ENCODE assay signal across 34 mouse cellular contexts in the genomic region with DNA sequence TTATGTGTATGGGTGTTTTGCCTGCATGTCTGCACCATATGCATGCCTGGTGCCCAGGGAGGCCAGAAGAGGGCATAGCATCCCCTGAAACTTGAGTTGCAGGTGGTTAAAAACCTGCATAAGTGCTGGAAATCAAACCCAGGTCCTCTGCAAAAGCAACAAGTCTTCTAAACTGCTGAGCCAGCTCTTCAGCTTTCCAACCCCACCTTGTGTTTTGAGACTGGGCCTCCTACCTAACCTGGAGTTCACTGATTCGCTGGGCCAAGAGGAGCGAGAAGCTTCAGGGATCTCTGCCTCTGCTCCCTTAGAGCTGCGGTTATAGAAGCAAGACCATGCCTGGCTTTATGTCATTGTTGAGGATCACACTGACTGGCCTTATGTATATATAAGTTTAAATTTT. TPM values are rescaled to one million over a fixed set of nuclear protein-coding genes. Genes with fewer than 3 reads are reported as not detected.
"Had no signal": no experiment of that assay in that cellular context is flagged by ENCODE, and none has a peak within 500 bp of the region (broad histone marks: within the 10 kb centered on the region; RNA-seq: fewer than 3 reads in every experiment).

No protein-coding gene starts in this region.

- H3K36me3 ChIP-seq: heart, embryonic 10.5 days; heart, embryonic 12.5 days; hindbrain, embryonic 13.5 days; hindbrain, embryonic 15.5 days; kidney, embryonic 15.5 days; limb, embryonic 13.5 days; limb, embryonic 15.5 days; liver, embryonic 13.5 days had no signal

- DNase-seq: gastrocnemius, postnatal 14 days; gastrocnemius, postnatal 36 days; heart, adult 18-20 months; heart, postnatal 10 days; kidney, adult 11 months; kidney, adult 2 months; kidney, adult 9 months; kidney, postnatal 14 days; kidney, postnatal 36 days; layer of hippocampus, adult 9-11 months; layer of hippocampus, postnatal 36 days; left cerebral cortex, postnatal 4 days; liver, embryonic 13.5 days had no signal

- H3K9ac ChIP-seq: heart, embryonic 12.5 days; hindbrain, embryonic 13.5 days; hindbrain, embryonic 15.5 days; kidney, embryonic 15.5 days; limb, embryonic 13.5 days; limb, embryonic 15.5 days; liver, embryonic 13.5 days had no signal

- H3K27ac ChIP-seq: heart, embryonic 10.5 days; hindbrain, embryonic 13.5 days; hindbrain, embryonic 15.5 days; hindbrain, postnatal 0 days; kidney, embryonic 15.5 days; kidney, postnatal 0 days; limb, embryonic 13.5 days; limb, embryonic 15.5 days; liver, embryonic 13.5 days had no signal

- H3K9me3 ChIP-seq: heart, embryonic 10.5 days; heart, embryonic 12.5 days; hindbrain, embryonic 13.5 days; hindbrain, embryonic 15.5 days; kidney, embryonic 15.5 days; limb, embryonic 13.5 days; limb, embryonic 15.5 days; liver, embryonic 13.5 days had no signal

- H3K4me3 ChIP-seq: heart, embryonic 10.5 days; heart, embryonic 12.5 days; hindbrain, embryonic 13.5 days; hindbrain, embryonic 15.5 days; kidney, embryonic 15.5 days; limb, embryonic 13.5 days; limb, embryonic 15.5 days; liver, embryonic 13.5 days had no signal

RNA-seq across cellular contexts. Expression of gene Tdgf1, which starts 4.2 kb away (rescaled TPM):
- total RNA-seq: gastrocnemius, adult 18-20 months; gastrocnemius, adult 8-10 months; gastrocnemius, postnatal 14 days; gastrocnemius, postnatal 36 days; heart, adult 18-20 months; heart, adult 8-10 months; heart, postnatal 10 days; heart, postnatal 25 days; hematopoietic stem cell, adult 5-6 weeks; hindbrain, postnatal 0 days had no signal

RNA-seq across cellular contexts. Expression of gene Fam240a, which starts 33.4 kb away (rescaled TPM):
- total RNA-seq: heart, adult 18-20 months; heart, adult 8-10 months; heart, postnatal 10 days; heart, postnatal 25 days; hematopoietic stem cell, adult 5-6 weeks; hindbrain, postnatal 0 days; layer of hippocampus, adult 18-20 months; layer of hippocampus, adult 8-10 months; layer of hippocampus, postnatal 14 days; layer of hippocampus, postnatal 36 days; left cerebral cortex, adult 18-20 months; left cerebral cortex, adult 8-10 months; left cerebral cortex, postnatal 10 days; left cerebral cortex, postnatal 25 days; left cerebral cortex, postnatal 4 days had no signal

RNA-seq across cellular contexts. Expression of gene Rtp3, which starts 40.3 kb away (rescaled TPM):
- total RNA-seq: hematopoietic stem cell, adult 5-6 weeks had no signal
